Mouse (Mus musculus): Measurements from ENCODE around the gene Ppp2r5c. TPM values are rescaled to one million over a fixed set of nuclear protein-coding genes. Genes with fewer than 3 reads are reported as not detected.

Gene Ppp2r5c
- total RNA-seq, 2 experiments from 2014 or later: 69.5 to 75.7 TPM

DNA sequence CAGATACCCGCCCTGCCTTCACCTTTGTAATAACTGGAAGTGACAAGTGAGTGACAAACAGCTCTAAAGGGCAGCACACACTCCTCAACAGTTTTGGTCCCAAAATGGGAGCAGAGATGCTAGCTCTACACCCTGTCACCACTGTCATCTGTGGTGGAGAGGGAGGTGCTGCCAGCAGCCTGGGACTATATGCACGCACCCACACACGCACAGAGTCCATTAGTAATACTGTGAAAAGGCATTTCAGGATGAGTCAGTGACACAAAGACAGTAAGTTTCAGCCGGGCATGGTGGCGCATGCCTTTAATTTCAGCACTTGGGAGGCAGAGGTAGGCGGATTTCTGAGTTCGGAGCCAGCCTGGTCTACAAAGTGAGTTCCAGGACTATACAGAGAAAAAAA lies 111.3 kb downstream of the Ppp2r5c start:
- no peak for DNase-seq

DNA sequence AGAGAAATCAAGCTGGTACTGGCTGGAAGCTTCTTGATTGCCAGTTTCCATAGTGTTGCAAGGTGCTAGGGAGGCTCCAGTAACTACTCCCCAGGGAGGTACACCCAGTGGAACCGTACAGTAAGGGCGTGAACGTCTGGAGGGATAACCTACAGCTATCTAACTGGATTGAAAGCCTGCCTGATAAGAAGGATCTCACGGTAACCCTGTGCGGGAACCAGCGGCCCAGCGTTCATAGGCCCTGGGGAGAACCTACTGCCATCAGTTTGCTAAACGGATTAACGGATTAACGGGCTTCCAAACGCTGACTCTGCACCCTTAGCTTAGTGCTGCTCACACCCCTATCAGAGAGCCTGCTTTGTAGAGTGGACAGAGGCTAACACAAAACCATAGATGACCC lies 116.5 kb downstream of the Ppp2r5c start:
- DNase-seq: no peak

- no peak for DNase-seq
These were observed 117.9 kb downstream of the Ppp2r5c start for GRCm38 (mm10) chr12:110564848-110565247.

- no peak for DNase-seq
These were observed 119.4 kb downstream of the Ppp2r5c start for GRCm38 (mm10) chr12:110566366-110566765.

DNA sequence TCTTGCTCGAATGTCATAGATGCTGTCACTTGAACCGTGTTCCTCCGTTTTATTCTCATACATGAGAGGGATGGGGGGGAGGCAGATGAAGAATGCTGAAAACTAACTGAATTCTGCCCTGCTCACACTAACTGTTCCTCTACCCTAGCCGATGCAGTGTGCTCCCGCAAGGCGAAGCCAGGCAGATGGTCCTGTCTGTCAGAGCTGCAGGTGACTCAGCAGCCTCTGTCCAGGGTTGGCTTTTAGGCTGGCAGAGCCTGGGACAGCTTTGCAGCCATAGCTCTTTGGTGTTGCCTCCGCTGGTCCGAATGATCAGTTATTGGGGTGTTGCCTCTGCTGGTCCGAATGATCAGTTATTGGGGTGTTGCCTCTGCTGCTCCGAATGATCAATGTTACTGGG lies 124.1 kb downstream of the Ppp2r5c start:
- no peak for DNase-seq

GRCm38 (mm10) chr12:110572351-110572750 lies 125.4 kb downstream of the Ppp2r5c start:
- DNase-seq: no peak

- no peak for DNase-seq
These were observed 126.7 kb downstream of the Ppp2r5c start for GRCm38 (mm10) chr12:110573635-110574034.

- no peak for DNase-seq
These were observed 129.0 kb downstream of the Ppp2r5c start for GRCm38 (mm10) chr12:110575926-110576325.

- DNase-seq: no peak
These were observed 131.4 kb downstream of the Ppp2r5c start for GRCm38 (mm10) chr12:110578333-110578732.

GRCm38 (mm10) chr12:110588622-110589021 lies 141.7 kb downstream of the Ppp2r5c start:
- no peak for DNase-seq

- DNase-seq: no peak
These were observed 143.9 kb downstream of the Ppp2r5c start for GRCm38 (mm10) chr12:110590804-110591259.

DNA sequence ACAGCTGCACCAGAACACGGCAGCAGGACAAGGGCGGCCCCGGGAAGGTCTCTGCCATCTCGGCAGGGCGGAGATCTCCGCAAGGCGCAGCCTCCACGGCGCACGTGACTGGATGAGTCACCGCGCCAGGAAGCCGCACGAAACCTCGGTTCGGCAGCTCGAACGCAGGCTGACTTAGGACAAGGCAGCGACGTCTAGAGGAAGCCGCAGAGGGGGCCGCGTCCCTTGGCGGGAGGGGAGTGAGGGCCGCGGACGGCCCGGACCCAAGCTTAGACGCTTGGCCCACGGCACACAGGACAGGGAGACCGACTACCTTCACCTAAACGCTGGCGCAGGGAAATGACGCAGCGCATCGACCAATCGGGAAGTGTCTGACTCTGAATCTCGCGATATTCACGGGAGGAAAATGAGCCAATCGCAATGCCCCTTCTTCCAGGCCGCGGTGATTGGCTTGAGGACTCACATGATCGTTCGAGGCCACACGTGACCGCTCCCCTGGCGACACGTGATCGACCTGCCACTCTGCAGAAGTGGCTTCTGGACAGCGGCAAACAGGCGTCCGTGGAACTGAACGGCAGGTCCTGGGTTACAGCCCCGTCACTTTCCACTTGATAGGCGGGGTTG lies 144.5 kb downstream of the Ppp2r5c start:
- peak; percentile 94 for DNase-seq

DNA sequence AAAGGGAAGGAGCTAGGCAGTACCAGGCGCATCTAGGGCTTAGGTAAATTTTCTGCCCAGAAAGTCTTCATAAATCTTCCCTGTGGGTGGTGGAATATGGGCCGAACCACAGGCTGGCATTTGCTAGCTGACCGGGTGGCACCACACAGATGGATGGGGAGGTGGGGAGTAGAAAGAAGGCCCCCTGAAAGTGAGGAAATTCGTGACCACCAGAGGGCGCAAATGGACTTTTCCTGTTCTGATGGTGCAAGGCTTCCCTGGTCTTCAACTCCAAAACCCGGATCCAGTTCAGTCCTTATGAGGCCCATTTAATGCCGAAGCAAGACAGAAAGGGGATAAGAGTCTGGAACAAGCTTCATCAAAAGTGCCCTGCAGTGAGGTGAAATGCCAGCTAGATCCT lies 151.6 kb downstream of the Ppp2r5c start:
- DNase-seq: peak; percentile 75

GRCm38 (mm10) chr12:110599791-110600190 lies 152.9 kb downstream of the Ppp2r5c start:
- no peak for DNase-seq

DNA sequence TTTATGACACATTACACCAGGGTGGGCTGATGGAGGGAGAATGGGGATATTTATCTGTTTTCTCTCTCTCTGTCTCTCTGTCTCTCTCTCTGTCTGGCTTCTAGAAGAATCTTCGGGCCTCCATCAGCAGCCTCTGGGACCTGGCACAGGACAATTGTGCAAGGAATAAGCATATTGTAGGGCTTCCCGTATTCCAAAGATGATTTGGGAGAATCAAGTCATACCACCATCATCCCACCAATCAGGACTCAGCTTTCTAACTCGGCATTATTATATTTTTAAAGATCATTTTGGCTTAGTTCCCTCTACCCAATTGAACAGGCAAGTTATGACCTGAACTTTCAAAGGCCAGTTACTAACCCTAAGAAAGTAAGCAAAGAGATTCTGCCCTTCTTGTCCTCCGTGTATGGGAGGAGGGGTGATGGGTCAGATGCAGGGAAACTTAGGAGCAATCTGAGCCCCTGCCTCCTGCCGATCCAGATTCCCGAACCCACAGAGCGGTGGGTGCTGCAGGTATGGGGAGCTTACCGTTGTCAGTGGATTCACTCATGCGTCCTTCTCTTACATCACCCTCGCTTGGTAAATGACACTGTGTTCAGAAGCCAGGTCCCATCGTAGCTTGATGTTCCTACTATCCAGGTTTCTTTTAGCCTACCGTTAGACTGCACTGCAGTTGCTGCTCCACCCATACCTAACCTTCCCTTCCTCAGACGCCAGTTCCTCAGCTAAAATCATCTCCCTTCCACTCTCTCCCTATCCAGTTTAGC lies 153.5 kb downstream of the Ppp2r5c start:
- no peak for DNase-seq

DNA sequence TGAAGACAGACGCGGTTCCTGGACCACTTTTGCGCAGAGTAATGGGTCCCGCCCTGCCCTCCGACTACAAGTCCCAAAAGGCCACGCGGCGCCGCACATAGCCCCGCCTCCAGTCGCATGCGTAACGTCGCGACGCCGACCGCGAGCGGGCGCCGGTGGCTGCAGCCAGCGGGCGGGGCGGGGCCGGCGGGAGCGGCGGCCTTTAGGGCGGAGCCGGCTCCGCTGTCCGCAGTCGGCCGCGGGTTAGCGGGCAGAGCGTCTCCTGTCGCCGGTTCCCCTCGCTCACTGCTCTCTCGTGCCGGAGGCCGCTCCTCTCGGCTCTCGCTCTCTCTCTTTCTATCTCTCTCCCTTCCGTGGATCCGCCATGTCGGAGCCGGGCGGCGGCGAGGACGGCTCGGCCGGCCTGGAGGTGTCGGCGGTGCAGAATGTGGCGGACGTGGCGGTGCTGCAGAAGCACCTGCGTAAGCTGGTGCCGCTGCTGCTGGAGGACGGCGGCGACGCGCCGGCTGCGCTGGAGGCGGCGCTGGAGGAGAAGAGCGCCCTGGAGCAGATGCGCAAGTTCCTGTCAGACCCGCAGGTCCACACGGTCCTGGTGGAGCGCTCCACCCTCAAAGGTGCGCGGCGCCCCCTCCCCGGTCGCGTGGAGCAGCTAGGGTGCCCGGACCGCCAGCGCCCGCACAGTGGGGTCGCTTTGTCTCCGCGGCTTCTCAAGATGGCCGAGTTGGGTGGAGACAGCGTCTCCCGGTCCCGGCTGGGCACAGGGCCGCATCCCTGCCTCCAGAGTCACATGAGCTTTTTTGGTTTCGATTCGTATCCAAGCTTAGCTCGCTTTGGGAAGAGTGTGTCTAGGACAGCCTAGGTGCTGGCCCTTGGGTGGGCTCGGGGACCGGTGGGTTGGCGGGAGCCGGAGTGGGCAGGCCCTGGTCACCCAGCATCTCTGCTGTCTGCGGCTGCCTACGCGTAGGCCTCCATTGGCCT lies 154.6 kb downstream of the Ppp2r5c start, which contains the start of gene Dync1h1:
TSS of gene Dync1h1 (plus strand) at position 212 of the 978 bp plus-strand sequence.
- peak; percentile 95 for DNase-seq

DNA sequence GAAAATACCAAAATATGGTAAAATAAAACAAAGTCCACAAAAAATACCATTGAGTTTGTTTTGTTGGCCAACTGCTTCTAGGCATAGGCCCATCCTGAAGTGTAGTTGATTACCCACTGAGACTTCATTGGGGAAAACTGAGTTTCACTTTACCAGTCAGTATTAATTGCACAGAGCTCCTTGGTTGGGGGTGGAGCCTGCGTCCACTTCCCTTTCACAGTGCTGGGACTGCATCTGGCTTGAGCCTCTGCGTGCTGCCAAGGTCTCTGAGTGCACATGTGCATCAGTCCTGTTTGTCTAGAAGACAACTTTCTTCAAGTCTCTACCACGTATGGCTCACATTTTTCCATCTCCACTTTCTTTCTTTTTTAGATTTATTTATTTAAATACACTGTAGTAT lies 159.2 kb downstream of the Ppp2r5c start:
- no peak for DNase-seq

GRCm38 (mm10) chr12:110606676-110607075 lies 159.8 kb downstream of the Ppp2r5c start:
- DNase-seq: no peak

DNA sequence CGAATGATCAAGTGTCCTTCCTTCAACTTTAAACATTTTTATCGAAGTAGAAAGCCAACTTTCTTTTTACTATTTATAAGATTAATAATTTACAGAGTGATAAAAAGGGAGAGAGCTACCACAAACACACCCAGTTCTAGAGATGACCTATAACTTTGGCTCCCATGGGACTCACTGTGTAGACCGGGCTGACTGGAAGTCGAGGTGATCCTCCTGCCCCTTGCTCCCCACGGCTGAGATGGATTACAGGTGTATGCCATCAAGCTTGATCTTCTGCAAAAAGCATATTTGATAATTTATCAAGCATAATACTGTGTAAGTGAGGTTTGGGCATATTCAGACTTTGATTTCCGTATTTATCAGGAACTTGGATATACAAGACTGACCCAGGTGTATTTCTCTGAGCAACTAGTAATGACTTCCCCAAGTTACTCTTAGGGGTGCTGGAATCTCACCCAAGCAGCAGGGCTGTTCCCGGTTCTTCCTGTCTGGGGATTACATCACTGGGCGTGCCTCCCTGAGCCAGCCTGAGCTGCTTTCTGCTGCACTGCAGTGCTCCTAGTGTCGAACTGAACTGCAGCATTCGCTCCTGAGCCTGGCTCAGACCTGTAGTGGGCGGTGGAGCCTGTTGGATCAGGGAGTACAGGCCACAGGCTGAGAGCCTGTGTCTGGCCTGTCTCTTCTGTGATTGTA lies 161.7 kb downstream of the Ppp2r5c start:
- peak; percentile 49 for DNase-seq

GRCm38 (mm10) chr12:110609153-110609497 lies 162.2 kb downstream of the Ppp2r5c start:
- DNase-seq: no peak

- no peak for DNase-seq
These were observed 163.8 kb downstream of the Ppp2r5c start for GRCm38 (mm10) chr12:110610713-110611112.

DNA sequence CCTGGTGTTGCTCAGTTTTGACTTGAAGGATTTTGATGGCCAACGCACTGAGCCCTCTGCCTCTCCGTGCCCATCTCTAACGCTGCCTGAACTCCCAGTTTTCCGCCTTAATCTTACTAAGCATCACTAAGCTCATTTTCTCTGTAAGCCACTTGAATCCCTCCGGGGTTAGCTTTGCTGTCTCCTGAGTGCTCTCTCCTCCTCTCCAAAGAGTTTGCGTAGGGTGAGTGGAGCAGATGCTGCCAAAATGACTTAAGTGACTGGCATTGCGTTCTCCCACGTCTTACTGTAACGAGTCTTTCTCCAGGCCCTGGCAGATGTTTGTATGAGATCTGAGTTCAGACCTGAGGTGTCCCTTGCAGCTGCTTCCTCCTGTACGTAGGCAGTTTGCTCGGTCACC lies 183.1 kb downstream of the Ppp2r5c start:
- no peak for DNase-seq
